Mouse (Mus musculus) mouse trophoblast stem cell (cell line): Measurements from ENCODE around the gene Plekha5.
"Not testable (repeated sequence)": the region's sequence is repeated elsewhere in the genome, so short reads cannot be mapped to it uniquely, and the experiment has no call there.

ENCODE experiments used
- in situ Hi-C, 2 experiments: fragments of 300-500 bp; cut with MseI, MboI; formaldehyde crosslinking; loops; 2 replicates in 1 of 2; 3 replicates in 1 of 2; pipeline ENCODE4 v1.15.1; 2025

The Plekha5 gene

DNA sequence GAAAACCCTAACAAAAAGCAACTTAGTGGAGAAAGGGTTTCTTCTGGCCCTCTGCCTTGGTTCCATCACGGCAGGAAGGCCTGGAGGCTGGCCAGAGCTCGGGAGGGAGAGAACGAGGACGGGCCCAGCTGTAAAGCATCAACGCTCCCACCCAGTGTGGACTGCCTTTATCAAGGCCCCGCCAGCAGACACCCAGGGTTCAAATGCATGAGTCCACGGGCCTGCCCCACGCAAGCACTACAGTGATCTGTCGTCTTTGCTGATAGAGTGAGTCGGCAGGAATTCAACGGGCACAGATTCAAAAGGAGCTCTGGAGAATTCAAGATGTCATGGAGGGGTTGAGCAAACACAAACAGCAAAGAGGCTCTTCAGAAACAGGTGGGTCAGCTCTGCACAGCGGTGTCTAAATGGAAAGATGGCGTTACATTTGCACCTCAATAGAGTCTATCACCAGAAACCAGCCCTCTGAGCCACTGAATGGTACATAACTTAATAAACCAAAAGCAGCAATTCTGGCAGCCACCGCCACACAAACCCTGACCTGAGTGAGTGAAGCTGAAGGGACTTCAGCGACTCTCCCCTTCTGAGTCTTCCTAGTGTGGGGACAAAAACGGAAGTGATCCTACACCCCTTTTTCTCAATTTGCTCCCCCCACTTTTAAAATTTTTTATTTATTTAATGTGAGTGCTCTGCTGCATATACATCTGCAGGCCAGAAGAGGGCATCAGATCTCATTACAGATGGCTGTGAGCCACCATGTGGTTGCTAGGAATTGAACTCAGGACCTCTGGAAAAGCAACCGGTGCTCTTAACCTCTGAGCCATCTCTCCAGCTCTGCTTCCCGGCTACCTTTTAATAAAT is 153.3 kb downstream of the Plekha5 start:
- in situ Hi-C loops, result no loop called here

DNA sequence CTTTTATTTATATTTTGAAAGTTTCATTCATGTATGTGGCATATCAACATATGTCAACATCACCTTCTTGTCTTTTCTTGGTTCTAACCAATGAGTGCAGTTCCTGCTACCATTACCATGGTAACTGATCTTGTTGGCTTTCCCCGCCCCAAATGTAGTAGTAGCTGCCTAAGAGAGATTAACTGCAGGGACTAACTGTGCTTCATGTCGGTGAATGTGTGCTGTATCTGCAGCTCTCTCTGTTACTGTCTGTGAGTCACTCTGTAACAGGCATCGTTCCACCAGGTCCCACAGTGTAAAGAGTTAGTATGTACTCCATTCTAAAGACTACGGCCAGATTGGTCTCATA is 153.9 kb downstream of the Plekha5 start:
- in situ Hi-C loops, result no loop called here

DNA sequence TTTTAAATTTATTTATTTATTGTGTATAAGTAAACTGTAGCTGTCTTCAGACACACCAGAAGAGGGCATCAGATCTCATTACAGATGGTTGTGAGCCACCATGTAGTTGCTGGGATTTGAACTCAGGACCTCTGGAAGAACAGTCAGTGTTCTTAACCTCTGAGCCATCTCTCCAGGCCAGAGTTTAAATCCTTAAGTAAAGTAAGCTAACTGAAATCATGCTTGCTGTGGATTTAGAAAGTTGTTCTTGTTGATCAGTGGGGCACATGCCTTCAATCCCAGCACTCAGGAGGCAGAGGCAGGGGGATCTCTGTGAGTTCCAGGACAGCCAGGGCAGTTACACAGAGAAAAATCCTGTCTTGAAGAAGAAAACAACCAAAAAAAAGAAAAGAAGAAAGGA is 155.1 kb downstream of the Plekha5 start:
- in situ Hi-C loops, result not testable (repeated sequence)

GRCm38 (mm10) chr6:140580170-140580569 is 156.3 kb downstream of the Plekha5 start:
- in situ Hi-C loops, result no loop called here

GRCm38 (mm10) chr6:140586714-140587259 is 162.9 kb downstream of the Plekha5 start:
- in situ Hi-C loops, result no loop called here

- in situ Hi-C loops, result no loop called here
Observed at GRCm38 (mm10) chr6:140591331-140591730, 167.5 kb downstream of the Plekha5 start.

GRCm38 (mm10) chr6:140592713-140593112 is 168.9 kb downstream of the Plekha5 start:
- in situ Hi-C loops, result no loop called here

DNA sequence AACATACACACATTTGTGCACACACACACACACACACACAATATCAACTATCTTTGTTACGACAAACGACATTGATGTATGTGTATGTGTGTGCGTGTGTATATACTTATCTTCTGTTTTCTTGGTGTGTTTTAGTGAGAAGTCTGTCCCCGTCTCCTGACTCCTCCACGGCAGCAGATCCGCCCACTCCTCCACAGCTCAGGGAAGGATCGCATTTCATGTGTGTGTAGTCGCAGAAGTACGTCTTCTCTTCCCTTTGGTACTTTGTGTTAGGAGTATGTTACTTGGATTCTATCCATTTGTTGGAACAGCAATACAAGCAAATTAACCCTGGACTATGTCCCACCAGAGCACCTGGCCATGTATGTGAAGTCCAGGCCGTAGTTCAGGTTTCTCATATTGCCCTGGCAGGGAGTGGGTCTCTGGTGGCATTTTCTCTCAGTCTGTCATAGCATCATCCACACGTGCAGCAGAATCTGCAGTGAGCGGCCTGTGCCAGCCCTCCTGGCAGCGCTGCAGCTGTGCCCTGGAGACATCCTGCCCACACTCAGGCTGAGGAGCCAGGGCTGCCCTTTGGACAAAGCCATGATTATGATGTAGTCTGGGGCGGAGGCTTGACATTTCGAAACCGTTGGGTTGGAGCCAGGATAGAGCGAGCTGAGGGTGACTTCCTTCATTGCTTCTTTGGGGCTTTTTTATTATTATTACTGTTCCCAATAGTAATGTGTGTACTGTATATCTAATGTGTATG is 169.7 kb downstream of the Plekha5 start:
- in situ Hi-C loops, result no loop called here

DNA sequence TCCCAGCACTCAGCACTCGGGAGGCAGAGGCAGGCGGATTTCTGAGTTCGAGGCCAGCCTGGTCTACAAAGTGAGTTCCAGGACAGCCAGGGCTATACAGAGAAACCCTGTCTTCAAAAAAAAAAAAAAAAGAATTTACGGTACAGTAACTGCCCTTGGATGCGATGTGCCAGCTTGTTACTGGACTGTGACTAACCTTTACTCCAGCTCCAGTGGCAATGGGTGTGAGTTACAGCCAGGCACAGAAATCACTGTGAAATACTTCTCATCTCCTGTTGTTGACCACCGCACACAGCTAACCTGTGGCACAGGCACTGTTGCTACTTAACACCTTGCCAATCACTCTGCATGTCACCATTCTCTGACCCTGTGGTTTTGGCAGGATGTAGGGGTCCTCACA is 171.7 kb downstream of the Plekha5 start:
- in situ Hi-C loops, result not testable (repeated sequence)

- in situ Hi-C loops, result no loop called here
Observed at GRCm38 (mm10) chr6:140597381-140598329, 173.8 kb downstream of the Plekha5 start.

DNA sequence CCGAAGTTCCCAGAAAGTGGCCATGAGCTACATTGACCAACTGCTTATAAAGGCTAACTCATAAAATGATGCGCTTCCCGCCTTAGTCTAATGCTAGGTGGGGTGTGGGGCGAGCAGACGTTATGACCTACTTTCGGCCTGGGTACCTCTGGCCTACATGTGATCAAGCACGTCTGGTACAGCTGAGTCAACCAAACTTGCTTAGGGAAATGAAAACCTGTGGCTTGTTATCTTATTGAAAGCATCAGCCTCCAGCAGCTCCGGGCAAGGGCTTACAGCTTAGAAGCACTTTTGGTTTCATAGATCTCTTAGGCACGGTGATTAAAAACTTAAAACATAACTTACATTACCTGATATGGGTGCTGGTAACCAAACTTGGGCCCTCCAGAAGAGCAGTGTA is 174.7 kb downstream of the Plekha5 start:
- in situ Hi-C loops, result no loop called here

DNA sequence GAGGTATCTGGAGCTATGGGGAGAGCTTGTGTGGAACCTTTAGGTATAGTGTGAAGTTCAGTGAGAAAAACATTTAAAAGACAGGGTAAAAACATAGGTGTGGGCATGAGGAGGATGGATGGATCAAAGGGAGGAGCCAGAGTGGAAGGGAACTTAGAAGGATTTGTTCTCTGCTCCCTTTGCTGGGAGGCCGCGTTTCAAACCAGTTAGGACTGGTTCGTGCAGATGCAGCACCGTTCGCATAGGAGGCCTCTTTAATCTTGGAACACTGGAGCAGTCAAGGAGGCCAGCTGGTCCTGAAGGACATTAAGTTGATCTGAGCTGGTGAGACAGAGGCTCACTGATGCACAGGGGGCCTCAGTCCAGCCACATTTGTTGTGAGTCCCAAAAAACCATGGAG is 175.5 kb downstream of the Plekha5 start:
- in situ Hi-C loops, result no loop called here

- in situ Hi-C loops, result not testable (repeated sequence)
Observed at GRCm38 (mm10) chr6:140600671-140601070, 176.8 kb downstream of the Plekha5 start.

DNA sequence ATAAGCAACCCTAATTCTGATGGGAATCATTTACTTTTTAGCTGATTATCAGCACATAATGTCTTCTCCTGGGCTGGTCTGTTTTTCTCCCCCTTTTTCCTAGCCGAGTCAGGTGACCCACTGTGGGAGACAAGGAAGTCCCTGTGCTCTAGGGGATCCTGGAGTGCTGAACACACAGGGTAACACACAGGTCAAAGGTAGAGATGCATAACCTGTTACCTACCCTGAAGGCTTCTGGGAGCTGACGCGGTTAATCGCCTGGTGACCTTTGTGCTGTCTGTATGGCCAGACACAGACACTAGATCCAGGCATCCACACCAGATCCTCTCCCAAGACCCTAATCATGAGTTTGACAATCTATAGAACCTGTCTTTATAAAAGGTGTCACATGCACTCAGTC is 177.3 kb downstream of the Plekha5 start:
- in situ Hi-C loops, result no loop called here

GRCm38 (mm10) chr6:140603228-140603944 is 179.5 kb downstream of the Plekha5 start:
- in situ Hi-C loops, result no loop called here

GRCm38 (mm10) chr6:140605173-140605572 is 181.3 kb downstream of the Plekha5 start:
- in situ Hi-C loops, result not testable (repeated sequence)

GRCm38 (mm10) chr6:140605732-140606131 is 181.9 kb downstream of the Plekha5 start:
- in situ Hi-C loops, result no loop called here

GRCm38 (mm10) chr6:140606534-140606933 is 182.7 kb downstream of the Plekha5 start:
- in situ Hi-C loops, result no loop called here

DNA sequence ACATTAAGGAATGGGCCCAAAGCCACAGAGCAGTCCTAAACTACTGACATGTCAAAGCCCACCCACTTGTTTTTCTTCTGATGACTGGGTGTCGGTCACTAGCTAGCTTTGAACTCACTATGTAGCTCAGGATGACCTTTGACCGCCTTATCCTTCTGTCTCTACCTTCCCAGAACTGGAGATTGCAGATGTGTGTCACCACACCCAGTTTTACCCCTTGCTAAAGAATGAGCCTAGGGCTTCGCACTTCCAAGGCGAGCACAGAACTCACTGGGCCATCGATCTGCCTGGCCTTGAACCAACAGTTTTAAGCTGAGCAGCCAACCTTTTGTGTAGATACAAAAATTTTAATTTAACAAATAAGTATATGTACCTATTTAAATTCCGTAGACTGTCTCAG is 184.8 kb downstream of the Plekha5 start:
- in situ Hi-C loops, result no loop called here

DNA sequence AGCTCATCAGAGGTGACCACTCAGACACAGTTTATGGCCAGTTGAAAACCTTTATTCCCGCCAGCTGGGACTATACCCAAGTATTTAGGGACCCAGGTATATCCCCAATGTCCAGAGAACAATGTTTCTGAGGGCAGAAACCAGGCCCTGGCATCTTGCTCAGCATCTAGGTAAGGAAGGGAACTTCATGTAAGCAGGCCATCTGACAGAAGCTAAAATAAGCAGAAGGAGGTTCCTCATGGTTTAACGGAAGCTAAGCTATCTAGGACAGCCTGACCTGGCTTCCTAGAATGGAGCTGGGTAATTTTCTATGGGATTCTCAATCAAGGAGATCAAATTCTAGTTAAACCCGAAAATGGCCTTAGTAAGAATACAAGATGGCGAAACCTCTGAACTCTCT is 185.7 kb downstream of the Plekha5 start:
- in situ Hi-C loops, result no loop called here

- in situ Hi-C loops, result no loop called here
Observed at GRCm38 (mm10) chr6:140610117-140610516, 186.3 kb downstream of the Plekha5 start.
